Comparison of ENCODE assay signal across 10 mouse cellular contexts in the genomic region with DNA sequence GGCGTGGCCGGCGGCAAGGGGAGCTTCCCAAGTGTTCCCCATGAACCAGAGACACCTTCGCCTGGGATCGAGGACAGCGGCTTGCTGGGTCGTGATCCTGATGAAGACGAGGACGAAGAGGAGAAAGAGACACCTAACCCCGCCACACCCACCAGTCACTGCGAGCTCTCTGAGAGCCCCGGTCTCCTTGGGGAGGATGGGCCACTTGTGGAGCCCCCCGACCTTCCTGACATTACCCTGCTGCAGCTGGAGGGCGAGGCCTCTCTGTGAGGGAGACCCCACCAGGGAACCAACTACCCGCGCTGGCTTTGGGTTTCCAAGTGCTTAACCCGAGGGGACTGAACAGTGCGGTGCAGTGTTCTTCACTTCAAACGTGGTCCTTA. TPM values are rescaled to one million over a fixed set of nuclear protein-coding genes. Genes with fewer than 3 reads are reported as not detected.
DNase-seq lines count a peak whose midpoint lies in the region; ATAC-seq and TF ChIP-seq lines count a peak whose summit lies in the region.
"Had no signal": no experiment of that assay in that cellular context is flagged by ENCODE, and none has a peak within 500 bp of the region (broad histone marks: within the 10 kb centered on the region; RNA-seq: fewer than 3 reads in every experiment).

No protein-coding gene starts in this region.

- H3K27me3 ChIP-seq in testis, adult 2 months (ENCODE audit: control insufficient read depth, insufficient read depth, low read length), result no peaks in the 10 kb centered on the region
- peaks cover 92% of the 10 kb centered on the region for H3K27me3 ChIP-seq in limb, embryonic 12.5 days

- peak; percentile 90 for DNase-seq in heart, adult 11 months
- DNase-seq in heart, postnatal 25 days (ENCODE audit: low spot score), result no peak
- no peak for DNase-seq in testis, postnatal 14 days (ENCODE audit: low spot score)
- no peak for DNase-seq in urinary bladder, postnatal 25 days (ENCODE audit: low spot score)
- DNase-seq in cerebellum, adult 11-12 months, result no peak

- no peak; the same call in 1 of the 2 replicates for TF ChIP-seq POLR2A in testis, adult 2 months (IDR thresholded peaks at IDR 0.05; ENCODE audit: control insufficient read depth, low read depth, low read length)

- TF ChIP-seq CTCF in testis, adult 2 months (IDR thresholded peaks at IDR 0.05; ENCODE audit: control insufficient read depth, insufficient read depth, insufficient replicate concordance, low read depth, low read length), result no peak

- no peaks in the 10 kb centered on the region for H3K9me3 ChIP-seq in limb, embryonic 12.5 days

- peaks cover 2% of the 10 kb centered on the region; the same call in 1 of the 2 replicates for H3K4me1 ChIP-seq in testis, adult 2 months (ENCODE audit: control insufficient read depth, insufficient read depth, low read length)
- peaks cover 11% of the 10 kb centered on the region for H3K4me1 ChIP-seq in limb, embryonic 12.5 days (replicated peaks)

- 2% methylated on average over 19 of the region's 19 CpGs for WGBS in limb, embryonic 12.5 days

- no peak for ATAC-seq in limb, embryonic 12.5 days (ENCODE audit: insufficient number of reproducible peaks, insufficient read depth, low FRiP score, low TSS enrichment, low read depth)
- ATAC-seq in CD4-positive, CD25-positive, alpha-beta regulatory T cell, adult 4 months, result no peak

- H3K4me3 ChIP-seq in testis, adult 2 months (ENCODE audit: control insufficient read depth, low read depth, low read length), result peak overlapping the region; percentile 89
- peak overlapping the region; percentile 53 for H3K4me3 ChIP-seq in limb, embryonic 12.5 days (replicated peaks)

- H3K27ac ChIP-seq in testis, adult 2 months (ENCODE audit: control insufficient read depth, insufficient read depth, low read depth, low read length), result no peak overlapping the region
- no peak overlapping the region for H3K27ac ChIP-seq in limb, embryonic 12.5 days

- intact Hi-C loops in heart, postnatal 25 days (cut with DNase I), result no loop called here

- no peak overlapping the region for H3K9ac ChIP-seq in limb, embryonic 12.5 days (replicated peaks)

- no peaks in the 10 kb centered on the region for H3K36me3 ChIP-seq in testis, adult 2 months (ENCODE audit: control insufficient read depth, insufficient read depth, low read length)
- no peaks in the 10 kb centered on the region for H3K36me3 ChIP-seq in limb, embryonic 12.5 days

- H3K4me2 ChIP-seq in limb, embryonic 12.5 days, result peak overlapping the region; percentile 94

RNA-seq across cellular contexts. Expression of gene Ccdc184, which starts 1.7 kb away (rescaled TPM):
- under 1 TPM; 0.81 to 0.91 TPM for total RNA-seq in heart, postnatal 25 days (2021)
- 28.1 and 31.3 TPM in 2 replicates for polyA plus RNA-seq in testis, adult 2 months (2012; rRNA removed)
- 0.32 and 0.41 TPM in 2 replicates for polyA plus RNA-seq in limb, embryonic 12.5 days (2016; fragmentation: Nextera tagmentation; extraction: Ambion mirVana)
- polyA plus RNA-seq in CD4-positive, CD25-positive, alpha-beta regulatory T cell, adult 4 months (2017; shearing (Covaris generic)), result under 1 TPM; 0.24 to 0.27 TPM
- total RNA-seq: granulocyte monocyte progenitor cell, adult 5-6 weeks; monocyte, adult 5-6 weeks had no signal

RNA-seq across cellular contexts. Expression of gene Asb8, which starts 3.2 kb away (rescaled TPM):
- total RNA-seq in heart, postnatal 25 days (2021), result 100 to 1,000 TPM; 102 to 106 TPM
- 131 and 132 TPM in 2 replicates for polyA plus RNA-seq in testis, adult 2 months (2012; rRNA removed)
- polyA plus RNA-seq in limb, embryonic 12.5 days (2016; fragmentation: Nextera tagmentation; extraction: Ambion mirVana), result 42.4 and 43.5 TPM in 2 replicates
- polyA plus RNA-seq in CD4-positive, CD25-positive, alpha-beta regulatory T cell, adult 4 months (2017; shearing (Covaris generic)), result 10 to 100 TPM; 33.5 to 40.1 TPM

RNA-seq across cellular contexts. Expression of gene Olfr288, which starts 26.7 kb away (rescaled TPM):
- not detected for total RNA-seq in heart, postnatal 25 days (2021)
- not detected in 2 replicates for polyA plus RNA-seq in testis, adult 2 months (2012; rRNA removed)
- polyA plus RNA-seq in limb, embryonic 12.5 days (2016; fragmentation: Nextera tagmentation; extraction: Ambion mirVana), result not detected in 2 replicates
- polyA plus RNA-seq in CD4-positive, CD25-positive, alpha-beta regulatory T cell, adult 4 months (2017; shearing (Covaris generic)), result not detected
- total RNA-seq: granulocyte monocyte progenitor cell, adult 5-6 weeks; monocyte, adult 5-6 weeks had no signal

RNA-seq across cellular contexts. Expression of gene Gm44579, which starts 52.2 kb away (rescaled TPM):
- total RNA-seq in heart, postnatal 25 days (2021), result not detected
- polyA plus RNA-seq in testis, adult 2 months (2012; rRNA removed), result not detected in 2 replicates
- polyA plus RNA-seq in limb, embryonic 12.5 days (2016; fragmentation: Nextera tagmentation; extraction: Ambion mirVana), result not detected in 2 replicates
- polyA plus RNA-seq in CD4-positive, CD25-positive, alpha-beta regulatory T cell, adult 4 months (2017; shearing (Covaris generic)), result not detected
- total RNA-seq: granulocyte monocyte progenitor cell, adult 5-6 weeks; monocyte, adult 5-6 weeks had no signal

RNA-seq across cellular contexts. Expression of gene Olfr287, which starts 52.2 kb away (rescaled TPM):
- not detected for total RNA-seq in heart, postnatal 25 days (2021)
- not detected in 2 replicates for polyA plus RNA-seq in testis, adult 2 months (2012; rRNA removed)
- not detected in 2 replicates for polyA plus RNA-seq in limb, embryonic 12.5 days (2016; fragmentation: Nextera tagmentation; extraction: Ambion mirVana)
- polyA plus RNA-seq in CD4-positive, CD25-positive, alpha-beta regulatory T cell, adult 4 months (2017; shearing (Covaris generic)), result not detected
- total RNA-seq: granulocyte monocyte progenitor cell, adult 5-6 weeks; monocyte, adult 5-6 weeks had no signal

Comparison
In these comparisons a context has a peak if more than half of its experiments do, and no peak if none do; other contexts are left out.
1. RNA of gene Ccdc184, which starts 1.7 kb away (polyA plus RNA-seq): 28.1 to 31.3 TPM in testis, adult 2 months; 0.32 to 0.41 TPM in limb, embryonic 12.5 days and 0.24 to 0.27 TPM in CD4-positive, CD25-positive, alpha-beta regulatory T cell, adult 4 months; every median in the first group is over 10 times any median in the second.